Mouse (Mus musculus) megakaryocyte, embryonic 14.5 days (primary cell): Measurements from ENCODE around the gene Cd101.

ENCODE experiments used
- FLI1 ChIP-seq: IDR thresholded peaks from 2 replicates; pipeline ENCODE4 v1.6.1; 2012; ENCODE audit warnings: low read length, inconsistent platforms, mixed read lengths
- GATA1 ChIP-seq: IDR thresholded peaks from 3 replicates; pipeline ENCODE4 v1.6.1; 2012; ENCODE audit warnings: mixed read lengths, low read length, inconsistent platforms, borderline replicate concordance

DNA sequence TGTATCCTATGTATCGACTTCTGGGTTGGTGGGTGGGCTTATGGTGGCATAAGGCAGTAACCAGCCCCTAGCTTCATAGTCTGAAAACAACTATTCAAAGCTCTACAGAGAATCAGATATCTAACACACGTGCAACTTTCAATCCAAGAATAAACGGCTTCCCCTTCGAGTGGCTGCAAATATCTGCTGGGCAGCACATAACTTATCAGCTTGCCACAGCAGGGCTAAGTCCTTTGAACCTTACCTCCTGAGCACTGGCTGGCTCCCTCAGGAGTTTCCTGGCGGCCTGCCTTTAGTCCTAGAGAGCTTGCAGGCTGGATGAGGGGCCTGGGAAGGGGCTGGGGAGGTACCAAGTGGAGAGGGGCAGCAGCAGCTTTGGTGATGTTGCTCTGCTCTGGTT lies 68.3 kb downstream of the Cd101 start:
- TF ChIP-seq GATA1 (no peak), FLI1 (no peak)
